ENCODE assay signal across 12 mouse cellular contexts in the genomic region with DNA sequence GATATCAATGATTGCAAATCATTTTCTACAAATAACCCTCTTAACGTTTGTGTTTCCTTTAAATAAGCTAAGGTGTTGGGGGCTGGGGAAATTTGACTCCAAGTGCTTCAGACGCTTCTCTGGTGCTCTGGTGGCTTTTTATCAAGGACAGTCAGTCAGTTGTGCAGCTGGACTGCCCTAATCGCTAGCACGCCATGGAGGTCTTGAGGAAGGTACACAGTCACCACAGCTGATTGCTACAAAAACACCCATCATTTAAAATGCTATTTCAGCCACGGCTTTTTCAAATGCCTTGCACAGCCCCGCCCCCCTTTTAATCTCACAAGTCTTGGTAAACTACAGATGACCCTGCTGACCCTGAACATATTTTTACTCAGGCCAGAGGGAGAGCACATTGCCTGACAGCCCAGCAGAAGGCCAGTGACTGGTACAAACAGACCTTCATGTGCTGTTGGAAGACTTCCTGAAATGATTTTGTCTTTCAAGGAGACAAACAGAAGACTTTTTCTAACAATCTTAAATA. TPM values are rescaled to one million over a fixed set of nuclear protein-coding genes. Genes with fewer than 3 reads are reported as not detected.
DNase-seq lines count a peak whose midpoint lies in the region; ATAC-seq and TF ChIP-seq lines count a peak whose summit lies in the region.
"Had no signal": no experiment of that assay in that cellular context is flagged by ENCODE, and none has a peak within 500 bp of the region (broad histone marks: within the 10 kb centered on the region; RNA-seq: fewer than 3 reads in every experiment).

No protein-coding gene starts in this region.

- H3K4me1 ChIP-seq in lung, embryonic 14.5 days (ENCODE audit: insufficient read depth): peaks cover 3% of the 10 kb centered on the region; the same call in 1 of the 2 replicates
- H3K4me1 ChIP-seq in stomach, embryonic 16.5 days (ENCODE audit: control insufficient read depth, insufficient read depth, low read length): peaks cover 8% of the 10 kb centered on the region; the same call in 1 of the 2 replicates
- H3K4me1 ChIP-seq: neural tube, embryonic 12.5 days had no signal

- H3K4me2 ChIP-seq in lung, embryonic 14.5 days: no peak overlapping the region
- no peak overlapping the region for H3K4me2 ChIP-seq in stomach, embryonic 16.5 days (ENCODE audit: low read depth, low read length)
- H3K4me2 ChIP-seq: neural tube, embryonic 12.5 days had no signal

- TF ChIP-seq CTCF in lung, embryonic 14.5 days (IDR thresholded peaks at IDR 0.05; ENCODE audit: low read depth): no peak

- H3K4me3 ChIP-seq in lung, embryonic 14.5 days (ENCODE audit: low read depth, low read length): no peak overlapping the region
- no peak overlapping the region for H3K4me3 ChIP-seq in stomach, embryonic 16.5 days (replicated peaks; ENCODE audit: low read length)
- H3K4me3 ChIP-seq: embryonic facial prominence, embryonic 10.5 days; neural tube, embryonic 12.5 days had no signal

- DNase-seq in adrenal gland, adult 2 months: peak; percentile 21
- DNase-seq in adrenal gland, postnatal 25 days: no peak
- DNase-seq in lung, embryonic 14.5 days: peak; percentile 41
- DNase-seq in lung, postnatal 4 days: no peak
- peak; percentile 13 for DNase-seq in fibroblast of lung, adult 2 months (ENCODE audit: low read depth)
- no peak for DNase-seq in left cerebral cortex, postnatal 14 days (ENCODE audit: low spot score in 2 of 2)
- no peak for DNase-seq in layer of hippocampus, postnatal 14 days (ENCODE audit: low spot score in 2 of 2)
- DNase-seq: kidney, adult 9 months had no signal

- H3K27me3 ChIP-seq in lung, embryonic 14.5 days (ENCODE audit: insufficient read depth, low read length): no peaks in the 10 kb centered on the region
- no peaks in the 10 kb centered on the region for H3K27me3 ChIP-seq in stomach, embryonic 16.5 days (ENCODE audit: control insufficient read depth, insufficient read depth, low read length)
- H3K27me3 ChIP-seq: neural tube, embryonic 12.5 days; Patski had no signal

- ATAC-seq in lung, embryonic 14.5 days (ENCODE audit: insufficient read depth): no peak
- no peak for ATAC-seq in stomach, embryonic 16.5 days (ENCODE audit: insufficient read depth, low FRiP score)
- ATAC-seq: Patski had no signal

- no peaks in the 10 kb centered on the region for H3K9me3 ChIP-seq in lung, embryonic 14.5 days (ENCODE audit: low read depth, low read length)
- no peaks in the 10 kb centered on the region for H3K9me3 ChIP-seq in stomach, embryonic 16.5 days (replicated peaks; ENCODE audit: control insufficient read depth, low read length)
- H3K9me3 ChIP-seq: embryonic facial prominence, embryonic 10.5 days; neural tube, embryonic 12.5 days had no signal

- peaks cover 8% of the 10 kb centered on the region; the same call in 1 of the 2 replicates for H3K36me3 ChIP-seq in lung, embryonic 14.5 days (ENCODE audit: insufficient read depth)
- 0 out of 2 replicates have a peak, but pooled peaks cover 2% of the 10 kb centered on the region for H3K36me3 ChIP-seq in stomach, embryonic 16.5 days (ENCODE audit: control insufficient read depth, insufficient read depth, low read length)

- intact Hi-C loops in left cerebral cortex, postnatal 14 days (cut with DNase I): no loop called here

- no peak overlapping the region for H3K9ac ChIP-seq in lung, embryonic 14.5 days
- no peak overlapping the region for H3K9ac ChIP-seq in stomach, embryonic 16.5 days (ENCODE audit: low read length)
- H3K9ac ChIP-seq: neural tube, embryonic 12.5 days had no signal

- peak overlapping the region; percentile 30; the same call in 1 of the 2 replicates for H3K27ac ChIP-seq in lung, embryonic 14.5 days (ENCODE audit: low read depth)
- peak overlapping the region; percentile 38; the same call in 1 of the 2 replicates for H3K27ac ChIP-seq in stomach, embryonic 16.5 days (ENCODE audit: low read length)
- H3K27ac ChIP-seq: embryonic facial prominence, embryonic 10.5 days; neural tube, embryonic 12.5 days had no signal

- 19% methylated on average over 6 of the region's 6 CpGs for WGBS in lung, embryonic 14.5 days
- WGBS in stomach, embryonic 16.5 days: 24% methylated on average over 6 of the region's 6 CpGs

RNA-seq across cellular contexts. Expression of gene Thumpd2, which starts 2.5 kb away (rescaled TPM):
- total RNA-seq in adrenal gland, adult 2 months (2021): 1 to 10 TPM; 4.8 to 9.2 TPM
- polyA plus RNA-seq in adrenal gland, adult 2 months (2012; rRNA removed): 1.0 and 1.5 TPM in 2 replicates
- 7.9 and 11.2 TPM in 2 replicates for total RNA-seq in adrenal gland, postnatal 25 days (2021)
- 14.6 and 16.1 TPM in 2 replicates for polyA plus RNA-seq in lung, embryonic 14.5 days (2014; fragmentation: Nextera tagmentation; extraction: Ambion mirVana)
- polyA plus RNA-seq in stomach, embryonic 16.5 days (2015; fragmentation: Nextera tagmentation; extraction: Ambion mirVana): 10.7 and 12.9 TPM in 2 replicates
- total RNA-seq in left cerebral cortex, postnatal 14 days (2021): 1 to 10 TPM; 4.2 to 6.1 TPM
- 1 to 10 TPM; 4.8 to 6.1 TPM for total RNA-seq in layer of hippocampus, postnatal 14 days (2021)

Comparison
In these comparisons a context has a peak if more than half of its experiments do, and no peak if none do; other contexts are left out.
1. DNase-seq: peak in adrenal gland, adult 2 months (single experiment), lung, embryonic 14.5 days (single experiment) and fibroblast of lung, adult 2 months (single experiment); none in adrenal gland, postnatal 25 days (single experiment), lung, postnatal 4 days (0 of 2), left cerebral cortex, postnatal 14 days (0 of 2) and layer of hippocampus, postnatal 14 days (0 of 2).